Mouse (Mus musculus): ENCODE data around the gene Traf2. TPM values are rescaled to one million over a fixed set of nuclear protein-coding genes. Genes with fewer than 3 reads are reported as not detected.

Traf2 gene
- total and polyA plus RNA-seq, 2 experiments from 2014 or later: 9.3 to 11.4 TPM

DNA sequence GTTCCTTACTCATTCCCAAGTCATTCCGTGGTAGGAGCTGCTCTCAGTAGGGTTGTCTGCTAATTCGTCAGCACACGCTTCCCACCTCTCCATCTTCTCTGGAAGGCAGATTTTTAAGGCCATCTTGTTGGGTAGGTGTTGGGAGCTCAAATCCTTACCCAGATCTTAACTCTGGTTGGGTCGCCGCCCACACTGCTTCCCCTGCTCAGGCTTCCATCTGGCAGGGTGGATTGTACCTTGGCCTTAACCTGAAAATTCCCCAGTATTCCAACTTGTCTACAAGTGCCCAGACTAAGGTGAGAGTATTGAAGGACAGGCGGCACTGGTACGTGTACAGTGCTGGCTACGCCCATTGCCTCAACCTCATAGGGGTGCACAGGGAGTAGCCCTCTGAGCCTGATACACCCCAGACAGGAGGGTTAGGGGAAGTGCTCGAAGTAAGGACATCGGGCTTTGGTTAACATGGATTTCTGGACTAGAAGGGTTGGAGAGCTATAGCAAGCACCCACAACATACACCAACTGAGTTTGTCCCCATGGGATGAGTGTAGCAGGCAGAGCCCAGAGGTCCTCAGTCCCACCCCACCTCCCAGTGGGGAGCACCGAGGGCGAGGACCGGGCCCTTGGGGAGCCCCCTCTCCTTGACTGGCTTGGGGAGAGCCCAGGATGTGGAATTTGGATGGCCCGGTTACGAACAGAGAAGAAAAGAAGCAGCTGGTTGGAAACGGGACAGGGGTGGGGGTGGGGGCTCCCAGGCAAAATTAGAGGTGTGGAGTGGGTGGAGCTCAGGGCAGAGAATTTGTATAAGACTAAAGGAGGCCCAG is 29.5 kb upstream of the Traf2 start:
- no peak overlapping the region for H3K4me3 ChIP-seq (ENCODE audit: low read length)
- DNase-seq (ENCODE audit: low spot score) (no peak), ATAC-seq (no peak)
- peaks cover 9% of the 10 kb centered on the region; the same call in 1 of the 2 replicates for H3K36me3 ChIP-seq (ENCODE audit: insufficient read depth, low read length)
- no peaks in the 10 kb centered on the region for H3K9me3 ChIP-seq (ENCODE audit: low read length)
- H3K27me3 ChIP-seq (ENCODE audit: insufficient read depth, low read length): peaks cover 38% of the 10 kb centered on the region
- peak overlapping the region; percentile 92 for H3K4me2 ChIP-seq (ENCODE audit: low read depth, low read length)
- 0 out of 2 replicates have a peak overlapping the region, but pooled peaks have one; percentile 86 for H3K27ac ChIP-seq
- peaks cover 32% of the 10 kb centered on the region for H3K4me1 ChIP-seq (ENCODE audit: insufficient read depth, low read length)
- WGBS: 71% methylated on average over 16 of the region's 16 CpGs
- TF ChIP-seq CTCF (IDR thresholded peaks at IDR 0.05; ENCODE audit: low read depth): no peak
- H3K9ac ChIP-seq (replicated peaks; ENCODE audit: low read length): peak overlapping the region; percentile 48; the same call in 1 of the 2 replicates

DNA sequence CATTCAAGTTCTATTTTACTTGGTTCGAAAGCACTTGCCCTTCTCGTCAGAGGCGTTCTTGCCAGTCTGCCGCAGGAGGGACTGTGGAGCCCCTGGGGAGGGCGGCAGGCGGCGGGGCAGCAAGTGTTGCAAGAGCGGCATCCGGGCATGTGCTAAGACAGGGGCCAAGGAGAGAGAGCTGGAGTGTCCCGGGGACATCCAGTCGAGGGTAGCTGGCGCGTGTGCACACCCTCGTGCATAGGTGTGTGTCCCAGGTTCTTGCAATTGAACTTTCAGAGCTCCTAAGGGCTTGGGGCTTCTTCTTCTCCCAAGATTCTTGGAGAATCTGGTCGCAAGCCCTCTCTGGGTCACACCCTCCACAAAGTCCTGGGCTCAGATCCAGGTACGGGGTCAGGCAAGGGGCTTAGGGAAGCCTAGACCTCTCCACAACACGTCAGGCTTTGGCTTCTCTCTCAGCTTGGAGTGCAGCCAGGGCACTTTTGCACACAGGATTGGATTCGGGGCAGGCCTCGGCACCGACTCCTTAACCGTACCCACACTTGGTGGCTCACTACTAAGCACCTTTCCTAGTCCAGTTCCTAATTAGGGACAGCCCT is 28.8 kb upstream of the Traf2 start:
- peak; percentile 50 for DNase-seq (ENCODE audit: low spot score)

DNA sequence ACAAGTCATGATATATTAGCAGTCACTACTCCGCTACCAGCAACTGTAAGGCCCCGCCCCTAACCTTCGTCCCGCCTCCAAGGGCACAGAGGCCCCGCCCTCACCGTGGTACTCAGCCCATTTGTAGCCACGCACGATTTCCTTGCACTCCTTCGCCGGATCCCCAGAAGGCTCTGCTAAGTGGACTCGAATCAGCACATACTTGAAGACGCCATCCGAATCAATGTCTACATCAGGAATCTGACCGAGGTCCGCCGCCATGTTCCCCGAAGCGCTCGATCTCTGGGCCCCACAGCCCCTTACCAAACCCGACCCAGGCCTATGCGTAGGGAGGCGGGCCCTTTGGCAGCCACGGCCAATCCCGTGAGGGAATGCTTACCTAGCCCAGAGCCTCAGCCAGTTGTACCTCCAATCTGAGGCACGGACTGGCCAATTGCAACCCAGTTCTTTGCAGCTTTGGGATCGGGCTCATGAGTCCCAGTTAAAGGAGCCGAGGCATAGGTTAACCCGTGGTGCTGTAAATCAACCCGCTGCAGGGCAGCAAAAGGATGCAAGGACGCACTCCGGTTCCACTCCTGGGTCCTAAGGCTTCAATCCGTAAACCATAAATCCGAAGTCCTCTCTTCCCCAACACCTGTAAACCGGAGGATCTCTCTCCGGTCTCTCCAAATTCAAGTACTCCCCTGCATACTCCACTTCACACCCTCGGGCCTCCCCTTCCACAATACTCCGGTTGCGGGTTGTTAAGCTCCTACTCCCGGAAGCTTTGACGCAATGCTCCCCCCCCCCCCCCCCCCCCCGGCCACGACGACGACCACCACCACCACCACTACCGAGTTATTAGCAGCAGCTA is 28.1 kb upstream of the Traf2 start, which contains the start of the genes Mamdc4 and Phpt1:
Mamdc4 (minus strand) TSS at position 267 of the 853 bp plus-strand sequence.
Phpt1 (minus strand) TSS at position 646 of the 853 bp plus-strand sequence.
- Histone ChIP-seq H3K4me3 (ENCODE audit: low read length) (peak within 1 kb of the TSS; percentile 56), H3K4me1 (ENCODE audit: insufficient read depth, low read length) (peaks cover 20% of the 10 kb centered on the region)
- WGBS: under 1% methylated on average over 44 of the region's 45 CpGs

More for the DNA sequence above, 28.8 kb upstream of the Traf2 start:
- Histone ChIP-seq H3K4me1 (ENCODE audit: insufficient read depth, low read length) (peaks cover 26% of the 10 kb centered on the region), H3K4me2 (ENCODE audit: low read depth, low read length) (peak overlapping the region; percentile 92), H3K4me3 (ENCODE audit: low read length) (peak overlapping the region; percentile 56), H3K9me3 (ENCODE audit: low read length) (no peaks in the 10 kb centered on the region), H3K36me3 (ENCODE audit: insufficient read depth, low read length) (peaks cover 9% of the 10 kb centered on the region; the same call in 1 of the 2 replicates), H3K27ac (peak overlapping the region; percentile 86; the same call in 1 of the 2 replicates), H3K9ac (replicated peaks; ENCODE audit: low read length) (peak overlapping the region; percentile 48), H3K27me3 (ENCODE audit: insufficient read depth, low read length) (peaks cover 38% of the 10 kb centered on the region)
- ATAC-seq: no peak
- TF ChIP-seq CTCF (IDR thresholded peaks at IDR 0.05; ENCODE audit: low read depth): no peak
- WGBS: 11% methylated on average over 21 of the region's 21 CpGs

DNA sequence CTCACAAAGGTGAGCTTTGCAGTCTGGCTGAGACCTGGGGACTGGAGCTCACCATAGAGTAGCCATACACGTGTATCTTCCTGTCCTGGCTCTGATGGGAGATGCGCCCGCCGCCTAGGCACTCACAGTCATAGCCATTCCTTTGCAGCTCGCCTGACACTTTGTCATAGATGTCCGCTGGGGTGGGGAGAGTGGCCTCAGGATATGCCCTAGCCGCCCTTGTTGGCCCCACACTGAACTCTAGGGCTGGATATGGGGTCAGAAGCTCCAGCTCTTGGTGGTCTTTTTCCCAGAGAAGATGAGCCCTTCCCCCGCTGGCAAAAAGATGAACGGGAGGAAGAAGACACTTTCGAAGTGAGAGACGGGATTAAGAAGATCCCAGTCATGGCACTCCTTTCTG is 27.4 kb upstream of the Traf2 start:
- ATAC-seq: no peak
- DNase-seq (ENCODE audit: low spot score): no peak
- H3K36me3 ChIP-seq (ENCODE audit: insufficient read depth, low read length): peaks cover 9% of the 10 kb centered on the region; the same call in 1 of the 2 replicates
- peak overlapping the region; percentile 67 for H3K9ac ChIP-seq (replicated peaks; ENCODE audit: low read length)
- no peaks in the 10 kb centered on the region for H3K9me3 ChIP-seq (ENCODE audit: low read length)
- no peak for TF ChIP-seq CTCF (IDR thresholded peaks at IDR 0.05; ENCODE audit: low read depth)
- peak overlapping the region; percentile 92 for H3K4me2 ChIP-seq (ENCODE audit: low read depth, low read length)
- 15% methylated on average over 11 of the region's 11 CpGs for WGBS
- peak overlapping the region; percentile 86 for H3K27ac ChIP-seq
- peaks cover 28% of the 10 kb centered on the region for H3K27me3 ChIP-seq (ENCODE audit: insufficient read depth, low read length)
- peaks cover 17% of the 10 kb centered on the region for H3K4me1 ChIP-seq (ENCODE audit: insufficient read depth, low read length)
- H3K4me3 ChIP-seq (ENCODE audit: low read length): peak overlapping the region; percentile 56

More for the DNA sequence above, 28.1 kb upstream of the Traf2 start, which contains the start of the genes Mamdc4 and Phpt1:
- no peaks in the 10 kb centered on the region for H3K9me3 ChIP-seq (ENCODE audit: low read length)
- H3K27ac ChIP-seq: peak within 1 kb of the TSS; percentile 86
- DNase-seq (ENCODE audit: low spot score) (peak; percentile 99), ATAC-seq (peak; percentile 98)
- peaks cover 35% of the 10 kb centered on the region for H3K27me3 ChIP-seq (ENCODE audit: insufficient read depth, low read length)
- peak within 1 kb of the TSS; percentile 67 for H3K9ac ChIP-seq (replicated peaks; ENCODE audit: low read length)
- peaks cover 9% of the 10 kb centered on the region; the same call in 1 of the 2 replicates for H3K36me3 ChIP-seq (ENCODE audit: insufficient read depth, low read length)
- TF ChIP-seq CTCF (IDR thresholded peaks at IDR 0.05; ENCODE audit: low read depth): no peak
- peak within 1 kb of the TSS; percentile 92 for H3K4me2 ChIP-seq (ENCODE audit: low read depth, low read length)

DNA sequence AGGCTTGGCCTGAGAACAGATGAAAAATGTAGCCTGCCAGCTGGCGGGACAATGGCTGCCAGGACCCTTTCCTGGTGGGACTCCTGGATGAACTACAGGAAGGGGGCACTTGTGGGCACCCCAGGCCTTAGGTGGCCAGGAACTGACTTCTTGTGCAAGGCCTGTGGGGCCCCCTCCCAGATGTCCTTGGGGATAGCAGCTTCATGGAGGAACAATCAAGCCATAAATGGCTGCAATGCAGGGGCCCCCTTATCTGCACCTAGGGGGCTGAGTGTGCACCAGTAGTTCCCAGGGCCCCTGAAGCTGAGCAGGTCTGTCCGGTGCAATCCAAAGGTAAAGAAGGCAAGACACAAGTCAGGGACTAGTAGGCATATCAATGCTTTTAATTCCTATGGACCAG is 26.3 kb upstream of the Traf2 start:
- Histone ChIP-seq H3K27ac (no peak overlapping the region), H3K27me3 (ENCODE audit: insufficient read depth, low read length) (peaks cover 17% of the 10 kb centered on the region), H3K36me3 (ENCODE audit: insufficient read depth, low read length) (peaks cover 5% of the 10 kb centered on the region; the same call in 1 of the 2 replicates), H3K9ac (replicated peaks; ENCODE audit: low read length) (0 out of 2 replicates have a peak overlapping the region, but pooled peaks have one; percentile 31), H3K9me3 (ENCODE audit: low read length) (no peaks in the 10 kb centered on the region), H3K4me2 (ENCODE audit: low read depth, low read length) (peak overlapping the region; percentile 92), H3K4me3 (ENCODE audit: low read length) (no peak overlapping the region), H3K4me1 (ENCODE audit: insufficient read depth, low read length) (peaks cover 17% of the 10 kb centered on the region)
- DNase-seq (ENCODE audit: low spot score): no peak
- no peak for TF ChIP-seq CTCF (IDR thresholded peaks at IDR 0.05; ENCODE audit: low read depth)
- 96% methylated on average over 2 of the region's 2 CpGs for WGBS
- ATAC-seq: no peak

DNA sequence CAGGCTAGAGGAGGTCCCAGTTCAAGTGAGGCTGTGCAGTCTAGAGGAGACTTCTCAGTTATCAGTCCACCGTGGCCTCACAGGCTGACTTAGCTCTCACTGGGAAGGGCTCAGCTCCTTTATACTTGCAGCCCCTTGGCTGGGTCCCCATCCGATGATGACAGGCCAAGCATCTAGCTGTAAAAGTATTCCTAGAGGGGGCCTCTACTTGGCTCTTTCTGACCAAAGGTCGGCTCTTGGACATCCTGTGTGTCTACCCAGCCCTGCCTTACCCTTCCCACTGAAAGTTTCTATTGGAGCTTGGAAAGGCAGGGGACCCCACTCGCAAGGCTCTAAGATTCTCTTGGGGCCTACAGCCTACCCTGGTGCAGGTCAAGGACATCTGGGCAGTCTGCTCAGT is 24.5 kb upstream of the Traf2 start:
- DNase-seq (ENCODE audit: low spot score) (no peak), ATAC-seq (no peak)
- no peaks in the 10 kb centered on the region for H3K9me3 ChIP-seq (ENCODE audit: low read length)
- no peak for TF ChIP-seq CTCF (IDR thresholded peaks at IDR 0.05; ENCODE audit: low read depth)
- no peaks in the 10 kb centered on the region for H3K36me3 ChIP-seq (ENCODE audit: insufficient read depth, low read length)
- peaks cover 17% of the 10 kb centered on the region for H3K4me1 ChIP-seq (ENCODE audit: insufficient read depth, low read length)
- no peak overlapping the region for H3K27ac ChIP-seq
- H3K4me3 ChIP-seq (ENCODE audit: low read length): no peak overlapping the region
- 0 out of 2 replicates have a peak overlapping the region, but pooled peaks have one; percentile 5 for H3K9ac ChIP-seq (replicated peaks; ENCODE audit: low read length)
- H3K27me3 ChIP-seq (ENCODE audit: insufficient read depth, low read length): 0 out of 2 replicates have a peak, but pooled peaks cover 2% of the 10 kb centered on the region
- no peak overlapping the region for H3K4me2 ChIP-seq (ENCODE audit: low read depth, low read length)
- 93% methylated on average over 4 of the region's 4 CpGs for WGBS
